Mouse (Mus musculus): ENCODE data around the gene Krtap24-1. TPM values are rescaled to one million over a fixed set of nuclear protein-coding genes. Genes with fewer than 3 reads are reported as not detected.

Krtap24-1 gene
- polyA plus RNA-seq, 3 experiments from 2014 or later = not detected

DNA sequence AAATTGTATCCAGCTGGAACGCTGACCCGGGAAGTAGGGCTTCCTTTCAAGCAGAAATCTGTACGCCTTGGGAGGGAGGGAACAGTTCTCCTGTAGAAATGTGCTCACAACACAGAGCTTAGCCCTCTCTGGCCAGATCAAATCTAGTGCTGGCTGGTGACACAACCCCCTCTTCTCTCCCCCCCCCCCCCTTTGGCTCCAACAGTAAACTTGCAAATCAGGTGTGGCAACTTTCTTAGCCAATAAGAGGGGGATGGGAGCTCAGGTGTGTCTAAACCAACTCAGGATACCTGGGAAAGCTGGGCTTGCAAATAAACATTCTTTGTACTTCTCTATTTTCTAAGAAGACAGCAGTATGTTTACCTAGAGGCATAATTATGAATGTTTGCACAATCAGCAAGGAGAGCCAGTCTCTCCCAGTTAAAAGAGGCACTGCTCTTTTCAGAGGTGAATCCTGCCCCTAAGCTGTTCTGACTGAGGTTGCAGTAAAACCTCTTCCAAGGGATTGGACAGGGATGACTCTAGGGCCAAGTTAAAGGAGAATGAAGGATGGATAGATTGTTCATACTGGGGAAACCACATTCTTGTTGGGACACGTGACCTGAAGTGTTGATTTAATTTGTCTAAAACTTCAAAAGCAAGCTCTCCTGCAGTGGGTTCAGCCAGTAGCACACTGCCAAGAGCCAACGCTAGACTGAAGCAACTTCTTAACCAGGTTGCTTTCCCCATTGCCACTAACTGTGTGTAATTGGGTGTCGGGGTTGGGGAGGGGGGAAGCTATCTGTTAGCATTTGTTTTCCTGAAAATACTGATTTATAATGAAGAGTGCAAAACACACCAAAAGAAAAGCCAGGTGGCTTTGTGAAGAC is 48.8 kb downstream of the Krtap24-1 start, which contains the start of gene Cldn8:
Gene Cldn8, minus strand, starts transcription at position 139 of the 869 bp plus-strand sequence.
- ATAC-seq = no peak

DNA sequence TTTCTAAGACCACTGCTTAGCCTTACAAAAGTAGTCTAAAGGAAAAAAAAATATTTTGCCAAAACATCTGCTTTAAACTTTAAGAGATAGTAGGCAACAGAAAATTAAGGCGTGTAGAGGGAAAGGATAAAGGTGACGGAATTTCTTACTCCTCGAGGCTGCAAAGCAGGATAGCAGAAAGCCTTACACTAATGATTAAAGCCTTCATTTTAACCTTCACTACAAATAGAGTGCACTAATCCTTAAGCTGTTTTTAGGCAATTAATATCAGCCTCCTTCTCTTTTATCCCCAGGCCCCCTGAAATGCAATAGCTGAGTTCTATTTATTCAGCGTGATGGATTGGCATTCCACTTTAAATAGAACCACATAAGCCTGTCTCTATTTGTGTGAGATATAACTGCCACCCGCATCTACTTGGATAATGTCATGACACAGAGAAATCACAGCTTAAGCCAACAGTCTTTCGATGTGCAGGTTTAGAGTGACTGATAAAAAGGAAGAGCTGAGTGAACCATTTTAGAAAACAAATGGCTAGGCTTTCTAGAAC is 50.4 kb downstream of the Krtap24-1 start:
- ATAC-seq = no peak

Other genes with a start within 250 kb of the Krtap24-1 start
- not detected for gene Cldn17, start 105.3 kb downstream of the Krtap24-1 start, polyA plus RNA-seq (2017; shearing (Covaris generic))
- gene Cldn8, start 49.1 kb downstream of the Krtap24-1 start, polyA plus RNA-seq (2017; shearing (Covaris generic)) = not detected
- gene 2310079G19Rik, start 15.4 kb upstream of the Krtap24-1 start, polyA plus RNA-seq (2017; shearing (Covaris generic)) = not detected
- not detected for gene Krtap26-1, start 35.5 kb upstream of the Krtap24-1 start, polyA plus RNA-seq (2017; shearing (Covaris generic))
- gene Krtap27-1, start 59.4 kb upstream of the Krtap24-1 start, polyA plus RNA-seq (2017; shearing (Covaris generic)) = not detected
- not detected for gene 2310061N02Rik, start 95.7 kb upstream of the Krtap24-1 start, polyA plus RNA-seq (2017; shearing (Covaris generic))
- not detected for gene Krtap13-1, start 116.6 kb upstream of the Krtap24-1 start, polyA plus RNA-seq (2017; shearing (Covaris generic))
- gene Krtap13, start 139.4 kb upstream of the Krtap24-1 start, polyA plus RNA-seq (2017; shearing (Covaris generic)) = not detected
- gene 2310034C09Rik, start 146.6 kb upstream of the Krtap24-1 start, polyA plus RNA-seq (2017; shearing (Covaris generic)) = not detected
- gene 2310057N15Rik, start 161.9 kb upstream of the Krtap24-1 start, polyA plus RNA-seq (2017; shearing (Covaris generic)) = not detected
- not detected for gene Gm5965, start 165.6 kb upstream of the Krtap24-1 start, polyA plus RNA-seq (2017; shearing (Covaris generic))
- not detected for gene Gm20741, start 199.9 kb upstream of the Krtap24-1 start, polyA plus RNA-seq (2017; shearing (Covaris generic))
- not detected for gene Krtap15, start 207.9 kb upstream of the Krtap24-1 start, polyA plus RNA-seq (2017; shearing (Covaris generic))
- not detected for gene Krtap14, start 213.9 kb upstream of the Krtap24-1 start, polyA plus RNA-seq (2017; shearing (Covaris generic))

Data from inflammation-experienced regulatory T-cells, adult 6 months (primary cell).